Mouse (Mus musculus) olfactory bulb, adult 2 months (tissue): ENCODE measurements around the gene Zfp597.
"Not testable (repeated sequence)": the region's sequence is repeated elsewhere in the genome, so short reads cannot be mapped to it uniquely, and the experiment has no call there.

Experiments used
- CTCF ChIP-seq: fragments of 200-500 bp; IDR thresholded peaks from 2 replicates; pipeline ENCODE4 v1.5.1; 2012; ENCODE audit warnings: low read depth, mild to moderate bottlenecking, low read length, moderate library complexity; ENCODE audit not compliant: insufficient read depth
- POLR2A ChIP-seq: fragments of 200-500 bp; IDR thresholded peaks from 2 replicates; pipeline ENCODE4 v1.6.1; 2012; ENCODE audit warnings: mild to moderate bottlenecking, low read depth, low read length, moderate library complexity; ENCODE audit not compliant: insufficient read depth

GRCm38 (mm10) chr16:3851301-3851700 lies 33.1 kb downstream of the Zfp597 start:
- not testable (repeated sequence) for TF ChIP-seq POLR2A, CTCF
